Mouse (Mus musculus): ENCODE data around the gene 2300009A05Rik. TPM values are rescaled to one million over a fixed set of nuclear protein-coding genes. Genes with fewer than 3 reads are reported as not detected.

2300009A05Rik gene
- polyA plus RNA-seq, 1 experiment from 2014 or later = 37.5 TPM

GRCm38 (mm10) chr9:63372541-63372940 lies 26.5 kb downstream of the 2300009A05Rik start:
- Histone ChIP-seq H3K4me2 (no peak overlapping the region), H3K4me3 (ENCODE audit: low read depth, low read length) (no peak overlapping the region), H3K27ac (ENCODE audit: low read depth) (no peak overlapping the region), H3K27me3 (ENCODE audit: insufficient read depth, low read length) (no peaks in the 10 kb centered on the region), H3K9me3 (ENCODE audit: low read depth, low read length) (no peaks in the 10 kb centered on the region), H3K36me3 (ENCODE audit: insufficient read depth) (peaks cover 41% of the 10 kb centered on the region), H3K9ac (no peak overlapping the region), H3K4me1 (ENCODE audit: insufficient read depth) (peaks cover 7% of the 10 kb centered on the region)
- ATAC-seq (ENCODE audit: insufficient read depth) = no peak
- no peak for DNase-seq
- WGBS = 74% methylated on average over 8 of the region's 8 CpGs
- no peak for TF ChIP-seq CTCF (IDR thresholded peaks at IDR 0.05; ENCODE audit: low read depth)

GRCm38 (mm10) chr9:63360410-63360809 lies 38.6 kb downstream of the 2300009A05Rik start:
- Histone ChIP-seq H3K9ac (no peak overlapping the region), H3K4me2 (no peak overlapping the region), H3K4me3 (ENCODE audit: low read depth, low read length) (no peak overlapping the region), H3K36me3 (ENCODE audit: insufficient read depth) (peaks cover 3% of the 10 kb centered on the region; the same call in 1 of the 2 replicates), H3K4me1 (ENCODE audit: insufficient read depth) (no peaks in the 10 kb centered on the region), H3K27ac (ENCODE audit: low read depth) (no peak overlapping the region), H3K9me3 (ENCODE audit: low read depth, low read length) (no peaks in the 10 kb centered on the region), H3K27me3 (ENCODE audit: insufficient read depth, low read length) (no peaks in the 10 kb centered on the region)
- WGBS = 47% methylated on average over 3 of the region's 3 CpGs
- TF ChIP-seq CTCF (IDR thresholded peaks at IDR 0.05; ENCODE audit: low read depth) = peak; percentile 40
- ATAC-seq (ENCODE audit: insufficient read depth) = no peak
- DNase-seq = no peak

GRCm38 (mm10) chr9:63359016-63359415 lies 40.0 kb downstream of the 2300009A05Rik start:
- no peak for ATAC-seq (ENCODE audit: insufficient read depth)
- 77% methylated on average over 5 of the region's 5 CpGs for WGBS
- H3K4me1 ChIP-seq (ENCODE audit: insufficient read depth) = no peaks in the 10 kb centered on the region
- TF ChIP-seq CTCF (IDR thresholded peaks at IDR 0.05; ENCODE audit: low read depth) = no peak
- H3K9me3 ChIP-seq (ENCODE audit: low read depth, low read length) = no peaks in the 10 kb centered on the region
- H3K4me3 ChIP-seq (ENCODE audit: low read depth, low read length) = no peak overlapping the region
- H3K4me2 ChIP-seq = no peak overlapping the region
- DNase-seq = no peak
- H3K27me3 ChIP-seq (ENCODE audit: insufficient read depth, low read length) = no peaks in the 10 kb centered on the region
- H3K9ac ChIP-seq = no peak overlapping the region
- H3K36me3 ChIP-seq (ENCODE audit: insufficient read depth) = peaks cover 3% of the 10 kb centered on the region; the same call in 1 of the 2 replicates
- H3K27ac ChIP-seq (ENCODE audit: low read depth) = no peak overlapping the region

- no peak overlapping the region for H3K4me3 ChIP-seq (ENCODE audit: low read depth, low read length)
- H3K27me3 ChIP-seq (ENCODE audit: insufficient read depth, low read length) = no peaks in the 10 kb centered on the region
- no peak for TF ChIP-seq CTCF (IDR thresholded peaks at IDR 0.05; ENCODE audit: low read depth)
- no peaks in the 10 kb centered on the region for H3K4me1 ChIP-seq (ENCODE audit: insufficient read depth)
- no peak overlapping the region for H3K9ac ChIP-seq
- no peaks in the 10 kb centered on the region for H3K9me3 ChIP-seq (ENCODE audit: low read depth, low read length)
- ATAC-seq (ENCODE audit: insufficient read depth) (no peak), DNase-seq (no peak)
- WGBS = 82% methylated on average over 4 of the region's 4 CpGs
- H3K27ac ChIP-seq (ENCODE audit: low read depth) = no peak overlapping the region
- H3K36me3 ChIP-seq (ENCODE audit: insufficient read depth) = peaks cover 3% of the 10 kb centered on the region; the same call in 1 of the 2 replicates
- no peak overlapping the region for H3K4me2 ChIP-seq
Measured at GRCm38 (mm10) chr9:63356721-63357120, 42.3 kb downstream of the 2300009A05Rik start.

- H3K4me2 ChIP-seq = no peak overlapping the region
- H3K4me3 ChIP-seq (ENCODE audit: low read depth, low read length) = no peak overlapping the region
- TF ChIP-seq CTCF (IDR thresholded peaks at IDR 0.05; ENCODE audit: low read depth) = no peak
- peaks cover 3% of the 10 kb centered on the region; the same call in 1 of the 2 replicates for H3K36me3 ChIP-seq (ENCODE audit: insufficient read depth)
- H3K27me3 ChIP-seq (ENCODE audit: insufficient read depth, low read length) = no peaks in the 10 kb centered on the region
- ATAC-seq (ENCODE audit: insufficient read depth) (no peak), DNase-seq (no peak)
- WGBS = 73% methylated on average over 9 of the region's 9 CpGs
- no peaks in the 10 kb centered on the region for H3K9me3 ChIP-seq (ENCODE audit: low read depth, low read length)
- H3K27ac ChIP-seq (ENCODE audit: low read depth) = no peak overlapping the region
- H3K9ac ChIP-seq = no peak overlapping the region
- no peaks in the 10 kb centered on the region for H3K4me1 ChIP-seq (ENCODE audit: insufficient read depth)
Measured at GRCm38 (mm10) chr9:63356278-63356677, 42.8 kb downstream of the 2300009A05Rik start.

GRCm38 (mm10) chr9:63354168-63354567 lies 44.9 kb downstream of the 2300009A05Rik start:
- WGBS = 76% methylated on average over 4 of the region's 4 CpGs
- H3K4me3 ChIP-seq (ENCODE audit: low read depth, low read length) = no peak overlapping the region
- no peaks in the 10 kb centered on the region for H3K27me3 ChIP-seq (ENCODE audit: insufficient read depth, low read length)
- H3K27ac ChIP-seq (ENCODE audit: low read depth) = no peak overlapping the region
- ATAC-seq (ENCODE audit: insufficient read depth) = no peak
- H3K4me1 ChIP-seq (ENCODE audit: insufficient read depth) = no peaks in the 10 kb centered on the region
- no peak overlapping the region for H3K4me2 ChIP-seq
- H3K9me3 ChIP-seq (ENCODE audit: low read depth, low read length) = no peaks in the 10 kb centered on the region
- TF ChIP-seq CTCF (IDR thresholded peaks at IDR 0.05; ENCODE audit: low read depth) = no peak
- H3K36me3 ChIP-seq (ENCODE audit: insufficient read depth) = peaks cover 3% of the 10 kb centered on the region; the same call in 1 of the 2 replicates
- DNase-seq = peak; percentile 29
- no peak overlapping the region for H3K9ac ChIP-seq

- WGBS = 89% methylated on average over 8 of the region's 8 CpGs
- H3K4me2 ChIP-seq = no peak overlapping the region
- no peak overlapping the region for H3K4me3 ChIP-seq (ENCODE audit: low read depth, low read length)
- ATAC-seq (ENCODE audit: insufficient read depth) (no peak), DNase-seq (no peak)
- TF ChIP-seq CTCF (IDR thresholded peaks at IDR 0.05; ENCODE audit: low read depth) = no peak
- H3K27me3 ChIP-seq (ENCODE audit: insufficient read depth, low read length) = no peaks in the 10 kb centered on the region
- no peak overlapping the region for H3K9ac ChIP-seq
- H3K27ac ChIP-seq (ENCODE audit: low read depth) = no peak overlapping the region
- no peaks in the 10 kb centered on the region for H3K36me3 ChIP-seq (ENCODE audit: insufficient read depth)
- no peaks in the 10 kb centered on the region for H3K9me3 ChIP-seq (ENCODE audit: low read depth, low read length)
- no peaks in the 10 kb centered on the region for H3K4me1 ChIP-seq (ENCODE audit: insufficient read depth)
Measured at GRCm38 (mm10) chr9:63350030-63350429, 49.0 kb downstream of the 2300009A05Rik start.

GRCm38 (mm10) chr9:63349241-63349640 lies 49.8 kb downstream of the 2300009A05Rik start:
- Histone ChIP-seq H3K27me3 (ENCODE audit: insufficient read depth, low read length) (no peaks in the 10 kb centered on the region), H3K4me1 (ENCODE audit: insufficient read depth) (no peaks in the 10 kb centered on the region), H3K4me3 (ENCODE audit: low read depth, low read length) (no peak overlapping the region), H3K4me2 (no peak overlapping the region), H3K9me3 (ENCODE audit: low read depth, low read length) (no peaks in the 10 kb centered on the region), H3K9ac (no peak overlapping the region), H3K36me3 (ENCODE audit: insufficient read depth) (no peaks in the 10 kb centered on the region), H3K27ac (ENCODE audit: low read depth) (no peak overlapping the region)
- no peak for TF ChIP-seq CTCF (IDR thresholded peaks at IDR 0.05; ENCODE audit: low read depth)
- no peak for ATAC-seq (ENCODE audit: insufficient read depth)
- no peak for DNase-seq
- 63% methylated on average over 3 of the region's 3 CpGs for WGBS

Measured in lung, embryonic 14.5 days (tissue).